Mouse (Mus musculus) cerebellum, postnatal 4 days (tissue): ENCODE data around the gene Serpine1.

ENCODE experiments used
- DNase-seq, 2 experiments: peaks; one replicate each; pipeline ENCODE4 v3.0.0; 2022; ENCODE audit warnings: low spot score in 2 of 2, mixed read lengths in 1 of 2

The Serpine1 gene

GRCm38 (mm10) chr5:137096037-137096436 is 24.0 kb upstream of the Serpine1 start:
- no peak for DNase-seq

DNA sequence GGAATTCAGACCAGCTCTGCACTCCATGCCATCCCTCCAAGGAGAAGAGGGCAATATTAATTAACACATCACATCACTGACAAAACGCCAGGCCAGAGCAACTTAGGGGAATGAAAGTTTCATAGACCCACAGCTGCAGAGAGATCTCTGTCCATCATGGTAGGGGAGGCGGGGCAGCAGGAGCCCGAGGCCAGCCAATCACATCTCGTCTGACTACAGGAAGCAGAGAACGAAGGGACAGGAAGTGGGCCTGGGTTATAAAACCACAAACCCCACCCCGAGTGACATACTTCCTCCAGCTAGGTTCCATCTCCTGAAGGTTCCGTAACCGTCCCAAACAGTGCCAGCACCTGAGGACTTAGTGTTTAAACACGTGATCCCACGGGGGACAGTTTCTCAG is 23.1 kb upstream of the Serpine1 start:
- no peak for DNase-seq

DNA sequence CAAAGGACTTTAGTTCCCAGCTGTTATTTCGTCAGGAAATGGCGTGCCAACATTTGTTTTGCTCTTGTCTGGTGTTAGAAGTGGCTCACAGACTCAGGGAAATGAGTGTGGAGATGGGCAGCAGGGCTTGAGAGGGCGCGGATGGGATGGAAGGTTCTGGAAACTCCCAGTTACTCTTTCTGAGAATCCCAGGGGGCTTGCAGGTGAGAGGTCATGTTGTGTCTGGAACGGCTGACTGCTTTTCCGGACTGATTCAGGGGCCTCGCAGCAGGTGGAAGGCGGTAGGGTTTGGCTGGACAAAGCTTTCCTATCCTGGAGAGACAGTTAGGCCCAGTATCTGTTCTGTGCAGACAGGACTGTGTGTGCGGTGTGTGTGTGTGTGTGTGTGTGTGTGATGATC is 21.7 kb upstream of the Serpine1 start:
- no peak for DNase-seq

- no peak for DNase-seq
Observed at GRCm38 (mm10) chr5:137091560-137091959, 19.5 kb upstream of the Serpine1 start.

GRCm38 (mm10) chr5:137090870-137091269 is 18.8 kb upstream of the Serpine1 start:
- DNase-seq, result no peak

DNA sequence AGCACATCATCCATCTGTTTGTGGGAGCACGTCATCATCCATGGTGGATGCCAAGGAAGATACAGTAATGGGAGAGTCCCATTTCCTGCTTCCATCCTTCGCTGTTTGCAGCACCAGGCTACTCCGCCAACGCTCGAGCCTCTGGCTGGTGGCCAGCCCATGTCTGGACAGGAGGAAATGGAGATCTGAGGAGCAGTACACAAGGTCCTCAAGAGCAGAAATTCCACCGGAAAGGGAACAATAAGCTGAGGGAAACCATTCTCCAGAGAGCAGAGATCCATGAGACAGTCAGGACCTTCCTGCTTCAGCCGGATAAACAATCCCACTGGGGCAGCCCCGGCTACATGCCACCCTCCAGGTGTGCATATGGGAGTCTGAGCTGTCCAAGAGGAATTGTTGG is 15.3 kb upstream of the Serpine1 start:
- no peak for DNase-seq

- DNase-seq, result no peak
Observed at GRCm38 (mm10) chr5:137085731-137086130, 13.7 kb upstream of the Serpine1 start.

DNA sequence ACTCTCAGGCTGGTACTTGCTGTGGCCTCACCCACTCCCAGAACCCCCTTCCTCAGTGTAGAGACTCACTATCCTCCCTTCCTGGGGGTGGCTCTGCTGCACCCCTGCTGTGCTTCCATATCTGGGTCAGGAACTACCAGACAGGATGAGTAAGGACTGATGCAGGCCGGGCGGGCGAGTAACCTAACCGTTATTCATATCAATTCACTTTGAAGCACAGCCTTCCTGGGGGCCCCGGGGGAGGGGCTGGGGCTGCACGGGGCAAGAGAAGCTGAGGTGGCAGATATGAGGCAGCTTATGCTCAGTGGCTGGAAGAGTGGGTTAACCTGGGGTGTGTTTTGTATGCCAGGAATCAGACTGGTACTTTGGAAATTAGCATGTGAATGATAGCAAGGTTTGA is 13.0 kb upstream of the Serpine1 start:
- no peak for DNase-seq

DNA sequence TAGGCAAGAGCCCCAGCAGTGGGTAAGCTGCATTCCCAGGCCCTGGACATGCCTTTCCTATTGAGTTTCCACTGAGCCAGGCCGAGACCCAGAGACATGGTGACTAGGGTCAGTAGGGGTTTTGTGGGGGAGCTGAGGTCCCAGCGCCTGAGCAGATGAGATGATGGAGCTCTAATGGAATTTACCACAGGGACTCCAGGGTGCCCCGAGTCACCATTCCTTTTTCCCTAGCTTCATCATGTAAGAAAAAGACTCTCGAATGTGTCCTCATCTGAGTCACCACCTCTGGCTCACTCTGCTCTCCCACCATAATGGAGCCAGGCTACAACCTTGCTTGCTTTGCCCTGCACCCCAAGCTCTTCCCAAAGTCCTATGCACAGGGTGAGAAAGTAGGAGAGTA is 11.0 kb upstream of the Serpine1 start:
- DNase-seq, result no peak

GRCm38 (mm10) chr5:137079849-137080248 is 7.8 kb upstream of the Serpine1 start:
- DNase-seq, result no peak

GRCm38 (mm10) chr5:137078616-137079015 is 6.5 kb upstream of the Serpine1 start:
- no peak for DNase-seq

GRCm38 (mm10) chr5:137078041-137078440 is 6.0 kb upstream of the Serpine1 start:
- DNase-seq, result no peak

DNA sequence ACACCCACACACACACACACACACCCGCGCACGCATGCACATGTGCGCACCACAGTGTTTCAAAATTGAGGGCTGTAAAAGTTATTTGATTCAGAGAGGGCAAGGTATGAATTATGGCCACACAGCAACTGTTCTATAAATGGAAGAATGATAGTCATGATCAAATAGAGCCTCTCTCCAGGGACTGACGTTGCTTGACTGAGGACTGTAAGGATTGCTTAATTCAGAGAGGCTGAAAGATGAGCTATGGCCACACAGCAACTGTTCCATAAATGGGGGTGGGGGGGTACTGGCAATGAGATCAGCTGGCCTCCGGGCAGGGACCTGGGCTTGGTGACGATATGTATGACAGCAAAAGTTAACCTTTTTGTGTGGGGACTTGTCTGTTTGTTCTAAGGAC is 5.1 kb upstream of the Serpine1 start:
- no peak for DNase-seq

DNA sequence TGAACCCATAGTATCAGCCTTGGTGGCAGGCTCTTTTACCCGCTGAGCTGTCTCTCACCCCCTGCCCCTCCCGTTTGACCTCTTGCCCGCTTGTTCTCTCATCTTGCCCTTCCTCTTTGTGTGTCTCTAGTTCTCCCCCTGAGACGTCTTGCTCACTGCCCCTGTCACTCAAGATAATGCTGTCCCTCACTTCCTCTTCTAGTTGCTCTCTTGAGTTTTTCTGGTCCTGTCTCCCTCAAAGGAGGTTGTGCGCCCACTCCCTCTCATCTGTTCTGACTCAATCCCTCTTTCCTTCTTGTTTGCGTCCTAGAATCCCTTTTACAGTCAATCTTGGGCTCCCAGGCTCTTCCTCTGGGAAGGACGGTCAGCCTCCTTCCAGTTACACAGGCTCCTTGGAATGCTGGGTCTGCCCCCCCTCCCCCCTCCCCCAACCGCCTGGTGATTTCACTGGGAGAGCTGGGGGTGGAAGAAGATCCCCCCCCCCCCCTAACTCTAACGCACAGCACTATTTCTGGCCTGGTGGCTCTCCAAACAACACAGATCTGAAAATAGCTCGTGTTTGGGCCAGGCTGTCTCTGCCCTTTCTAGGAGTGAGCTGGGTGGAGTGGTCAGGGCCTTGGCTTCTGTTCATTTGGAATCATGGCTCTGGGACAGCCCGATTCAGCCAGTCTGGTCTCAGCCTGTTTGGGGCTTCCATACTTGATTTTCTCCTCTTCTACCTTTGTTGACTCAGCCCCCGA is 4.3 kb upstream of the Serpine1 start:
- DNase-seq, result no peak

DNA sequence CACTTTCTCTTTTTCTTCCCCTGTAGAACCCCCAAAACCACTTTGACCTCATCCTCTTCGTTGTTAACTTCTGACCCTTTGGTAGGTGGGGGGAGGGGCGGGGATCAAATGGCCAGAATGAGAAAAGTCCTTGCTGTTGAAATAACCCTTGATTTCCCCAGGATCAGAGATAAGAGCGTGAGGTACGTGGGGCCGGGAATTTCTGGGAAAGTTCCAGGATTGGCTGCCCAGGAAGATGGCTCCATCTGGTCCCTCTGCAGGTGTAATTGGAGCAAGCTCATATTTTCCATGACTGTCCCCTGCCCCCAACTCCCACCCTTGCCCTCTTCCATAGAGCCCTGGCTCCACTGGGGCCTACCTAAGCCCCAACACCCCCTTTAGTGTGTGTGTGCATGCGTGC is 3.7 kb upstream of the Serpine1 start:
- no peak for DNase-seq

DNA sequence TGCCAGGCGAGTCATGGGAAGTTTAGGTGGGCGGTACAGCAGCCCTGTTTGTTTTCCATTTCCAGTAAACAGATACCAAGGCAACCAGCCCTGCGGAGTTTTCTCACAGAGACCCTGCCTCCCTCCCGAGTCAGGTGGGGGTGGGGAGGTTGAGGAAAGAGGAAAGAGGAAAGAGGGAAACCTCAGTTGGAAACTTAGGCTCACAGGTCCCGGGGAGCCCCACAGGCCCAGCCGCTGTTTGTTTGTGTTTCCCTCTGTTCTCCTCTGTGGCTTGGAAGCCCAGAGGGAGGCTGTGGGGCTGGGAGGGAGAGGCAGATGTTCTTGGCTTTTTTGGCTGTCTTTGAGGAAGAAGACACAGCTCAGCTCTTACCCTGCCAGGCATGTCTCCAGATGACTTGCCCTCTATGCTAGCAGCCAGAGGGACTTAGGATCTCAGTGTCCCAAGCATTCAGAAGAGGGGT is 2.2 kb upstream of the Serpine1 start:
- no peak for DNase-seq

DNA sequence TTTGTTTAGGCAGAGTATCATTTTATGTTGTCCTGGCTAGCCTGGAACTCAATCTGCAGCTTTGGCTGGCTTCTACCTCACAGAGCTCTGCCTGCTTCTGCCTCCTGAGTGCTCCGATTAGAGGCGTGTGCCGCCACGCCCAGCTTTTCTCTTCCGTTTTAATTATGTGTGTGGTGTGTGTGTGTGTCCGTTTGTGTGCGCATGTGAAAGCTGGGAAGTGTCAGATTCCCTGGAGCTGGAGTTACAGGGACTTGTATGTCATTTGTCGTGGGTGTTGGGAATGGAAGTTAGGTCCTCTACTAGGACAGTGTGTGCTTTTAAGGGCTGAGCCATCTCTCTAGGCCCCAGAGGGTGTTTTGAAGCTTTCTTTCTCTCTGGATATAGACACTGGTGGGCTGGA is 1.1 kb upstream of the Serpine1 start:
- no peak for DNase-seq

DNA sequence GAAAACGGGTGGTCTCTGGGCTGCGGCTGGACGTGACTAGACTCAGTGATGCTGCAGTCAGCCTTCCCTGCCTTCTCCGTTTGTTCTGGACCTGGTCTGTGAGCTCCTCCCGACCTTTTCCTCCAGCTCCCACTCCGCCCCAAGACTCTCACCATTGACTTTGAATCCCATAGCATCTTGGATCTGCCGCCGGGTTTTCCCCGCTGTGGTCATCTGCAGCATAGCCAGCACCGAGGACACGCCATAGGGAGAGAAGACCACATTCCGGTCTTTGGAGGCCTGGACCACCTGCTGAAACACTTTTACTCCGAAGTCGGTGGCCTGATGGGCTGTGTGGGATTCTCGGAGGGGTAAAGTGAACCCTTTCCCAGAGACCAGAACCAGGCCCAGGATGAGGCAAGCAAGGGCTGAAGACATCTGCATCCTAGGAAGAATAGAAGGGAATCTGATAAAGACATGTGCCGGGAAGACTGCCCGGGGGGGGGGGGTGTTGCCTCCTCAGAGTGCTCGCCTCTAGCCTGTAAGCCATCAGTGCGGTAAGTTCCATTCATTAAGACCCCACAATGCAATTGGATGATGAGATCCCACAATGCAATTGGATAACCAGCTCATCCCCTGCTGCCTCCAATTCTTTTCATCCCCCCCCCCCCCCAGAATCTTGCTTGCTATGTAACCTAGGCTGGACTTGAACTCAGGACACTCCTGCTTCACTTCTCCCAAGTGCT is 1.0 kb downstream of the Serpine1 start:
- no peak for DNase-seq

DNA sequence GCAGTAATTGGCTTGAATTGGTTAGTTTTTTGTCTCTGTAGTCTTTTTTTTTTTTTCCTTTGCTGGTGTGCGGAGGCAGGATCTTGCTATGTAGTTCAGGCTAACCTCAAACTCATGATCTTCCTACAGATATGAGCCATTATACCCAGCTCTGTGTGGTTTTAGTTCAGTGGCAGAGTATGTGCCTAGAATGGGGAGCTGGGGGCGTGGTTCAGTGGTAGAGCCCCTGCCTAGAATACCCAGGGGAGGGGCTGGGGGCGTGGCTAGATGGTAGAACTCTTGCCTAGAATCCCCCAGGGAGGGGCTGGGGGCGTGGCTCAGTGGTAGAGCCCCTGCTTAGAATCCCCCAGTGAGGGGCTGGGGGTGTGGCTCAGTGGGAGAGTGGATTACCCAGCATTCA is 3.4 kb downstream of the Serpine1 start:
- no peak for DNase-seq

DNA sequence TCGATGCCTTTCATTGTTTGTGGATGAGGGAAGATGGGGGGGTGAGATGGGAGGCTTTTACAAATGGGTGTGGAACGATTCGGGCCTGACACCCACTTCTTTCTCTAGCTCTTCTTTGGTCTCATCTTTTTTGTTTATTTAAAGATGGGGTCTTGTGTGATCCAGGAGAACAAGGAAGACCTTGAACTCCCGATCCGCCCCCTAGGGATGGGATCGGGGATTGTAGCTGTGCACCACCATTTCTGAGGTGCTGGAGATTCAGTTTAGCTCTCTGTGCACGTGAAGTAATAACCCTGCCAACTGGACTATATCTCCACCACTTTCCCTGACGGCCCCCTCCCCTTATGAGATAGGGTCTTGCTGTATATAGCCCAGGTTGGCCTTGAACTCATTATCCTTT is 6.1 kb downstream of the Serpine1 start:
- DNase-seq, result no peak

DNA sequence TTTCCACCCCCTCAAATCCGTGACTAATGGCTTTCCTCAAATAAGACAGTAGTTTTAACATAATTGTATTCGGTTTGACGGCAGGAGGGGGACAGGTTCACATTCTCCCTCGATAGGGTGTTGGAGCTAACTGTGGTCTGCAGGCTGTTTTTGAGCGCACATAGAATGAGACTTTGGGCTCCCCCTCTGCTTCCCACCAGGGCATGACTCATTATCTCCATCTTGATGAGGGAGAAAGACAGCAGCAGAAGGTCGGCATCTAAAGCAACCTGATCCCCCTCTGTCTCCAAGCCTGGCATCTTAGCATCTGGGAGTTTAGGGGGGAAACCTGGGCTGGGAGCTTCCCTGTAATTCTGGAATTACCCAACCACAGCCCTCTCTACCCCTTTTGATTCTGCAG is 6.6 kb downstream of the Serpine1 start:
- DNase-seq, result no peak

DNA sequence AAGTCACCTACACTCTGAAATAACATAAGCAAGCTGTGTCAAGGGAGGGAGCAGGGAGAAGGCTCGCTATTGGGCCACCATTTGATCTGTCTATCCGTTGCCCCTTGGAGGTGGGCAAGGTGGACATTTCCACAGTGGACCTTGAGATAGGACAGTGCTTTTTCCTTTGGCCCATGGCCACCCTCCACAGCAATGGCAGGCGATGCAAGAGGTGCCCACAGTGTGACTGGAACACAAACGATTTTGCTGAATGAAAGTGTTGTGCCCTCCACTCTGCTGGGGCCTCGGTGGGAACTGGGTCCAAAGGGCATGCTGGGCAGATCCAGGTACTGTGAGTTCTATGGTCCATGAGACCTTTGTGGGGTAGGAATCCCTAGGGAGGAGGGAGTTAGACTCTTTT is 9.5 kb downstream of the Serpine1 start:
- DNase-seq, result no peak

DNA sequence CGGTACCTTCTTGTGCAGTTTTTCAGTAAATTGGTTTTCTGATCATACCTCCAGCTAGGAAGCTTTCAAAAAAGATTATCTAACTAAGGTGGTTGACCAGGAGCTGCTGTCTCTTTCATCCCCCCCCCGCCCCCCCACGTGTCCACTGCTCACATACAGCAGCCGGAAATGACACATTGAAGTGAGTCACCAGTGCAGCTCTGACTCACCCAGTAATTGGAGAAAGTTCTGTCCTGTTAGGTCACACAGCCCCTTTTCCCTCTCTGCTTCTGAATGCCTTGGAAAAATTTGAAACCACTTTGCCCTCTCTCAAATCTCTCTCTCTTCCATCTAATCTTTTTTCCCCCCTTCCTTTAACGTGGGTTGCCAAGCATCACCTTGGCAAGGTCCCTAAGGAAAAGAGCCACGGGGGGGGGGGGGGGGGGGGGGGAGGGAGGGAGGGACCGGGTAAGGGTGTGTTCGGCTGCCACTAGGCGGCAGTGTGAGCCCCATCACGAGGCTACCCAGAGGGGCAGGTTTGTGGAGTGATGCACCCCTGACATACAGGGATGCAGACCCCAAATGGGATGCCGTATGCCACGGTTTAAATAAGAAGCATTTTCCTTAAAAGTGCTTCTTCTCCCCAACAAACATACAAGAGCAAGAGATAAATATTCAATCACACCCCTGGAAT is 10.1 kb downstream of the Serpine1 start:
- DNase-seq, result peak in 1 of 2 experiments; percentile 40
